Mouse (Mus musculus) cerebellum, adult (tissue): ENCODE measurements around the gene Klhdc7b.

Experiments used
- ATAC-seq: cut with Nextera tagmentation; 2 replicates; pipeline ENCODE4 v1.9.2; 2017; ENCODE audit warnings: mild to moderate bottlenecking, moderate library complexity, mixed read lengths; ENCODE audit not compliant: insufficient number of reproducible peaks, low FRiP score, low TSS enrichment

Klhdc7b gene

DNA sequence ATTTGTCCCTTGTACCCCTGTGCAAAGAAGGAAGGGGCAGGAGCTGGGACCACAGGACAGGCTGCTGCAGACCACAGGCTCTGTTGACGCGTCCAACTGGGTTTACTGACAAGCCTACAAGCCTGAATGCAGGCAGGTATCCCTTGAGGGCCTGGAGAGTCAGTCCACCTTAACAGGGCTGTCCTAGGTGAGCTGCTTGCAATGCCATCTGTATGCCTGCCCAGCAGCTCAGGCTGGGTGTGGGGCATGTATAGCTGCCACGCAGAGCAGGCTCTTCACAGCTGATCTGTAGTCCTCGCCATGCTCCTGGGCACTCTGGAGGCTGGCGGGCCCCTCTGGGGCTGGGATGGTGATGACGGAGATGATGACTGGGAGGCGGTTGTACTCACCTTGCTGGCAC lies at the start of gene Klhdc7b:
TSS of gene Klhdc7b (plus strand) at position 301 of the 400 bp plus-strand sequence.
- ATAC-seq = no peak

- ATAC-seq = no peak
These were observed 48.3 kb upstream of the Klhdc7b start for GRCm38 (mm10) chr15:89336422-89336821.

GRCm38 (mm10) chr15:89339696-89340095 lies 45.0 kb upstream of the Klhdc7b start:
- no peak for ATAC-seq

GRCm38 (mm10) chr15:89340136-89340535 lies 44.6 kb upstream of the Klhdc7b start:
- ATAC-seq = no peak

GRCm38 (mm10) chr15:89341678-89342077 lies 43.0 kb upstream of the Klhdc7b start:
- no peak for ATAC-seq

GRCm38 (mm10) chr15:89343325-89343724 lies 41.4 kb upstream of the Klhdc7b start:
- no peak for ATAC-seq

GRCm38 (mm10) chr15:89350447-89350846 lies 34.3 kb upstream of the Klhdc7b start:
- no peak for ATAC-seq

DNA sequence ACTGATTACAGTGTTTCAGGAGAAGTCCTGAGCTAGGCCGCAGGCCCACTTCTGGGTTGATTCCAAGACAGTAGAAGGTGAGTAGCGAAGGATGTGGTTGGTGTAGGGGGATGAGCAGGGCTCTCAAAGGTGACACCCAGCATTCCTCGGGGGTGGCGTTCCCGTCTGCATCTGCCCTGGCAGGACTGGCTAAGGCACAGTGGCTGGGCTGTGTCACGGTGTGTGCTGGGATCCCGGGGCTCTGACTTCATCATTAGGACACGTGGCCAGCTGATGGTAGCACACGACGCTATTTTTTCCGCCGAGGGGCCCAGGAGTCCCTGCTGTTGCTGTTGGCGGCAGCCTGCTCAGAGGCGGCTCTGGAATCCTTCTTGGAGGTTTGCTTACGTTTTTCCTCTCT lies 33.4 kb upstream of the Klhdc7b start:
- ATAC-seq = no peak

DNA sequence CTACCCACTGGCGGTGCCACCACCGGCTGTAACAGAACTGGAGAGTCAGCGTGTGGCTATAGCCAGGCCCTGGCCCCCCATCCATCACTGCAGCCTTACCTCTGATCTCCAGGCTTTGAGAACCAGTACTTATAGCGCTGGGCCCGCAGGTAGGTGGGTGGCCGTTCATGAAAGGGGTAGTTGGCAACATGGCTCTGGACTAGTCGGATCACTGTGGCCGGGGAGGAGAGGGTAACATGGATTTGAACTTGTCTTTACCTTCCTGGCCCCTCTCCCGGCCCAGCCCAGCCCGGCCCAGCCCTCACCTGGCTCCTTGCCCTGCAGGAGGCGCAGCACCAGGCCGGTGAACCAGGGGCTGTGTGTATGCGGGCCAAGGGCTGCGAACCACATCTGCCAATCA lies 32.7 kb upstream of the Klhdc7b start:
- no peak for ATAC-seq

DNA sequence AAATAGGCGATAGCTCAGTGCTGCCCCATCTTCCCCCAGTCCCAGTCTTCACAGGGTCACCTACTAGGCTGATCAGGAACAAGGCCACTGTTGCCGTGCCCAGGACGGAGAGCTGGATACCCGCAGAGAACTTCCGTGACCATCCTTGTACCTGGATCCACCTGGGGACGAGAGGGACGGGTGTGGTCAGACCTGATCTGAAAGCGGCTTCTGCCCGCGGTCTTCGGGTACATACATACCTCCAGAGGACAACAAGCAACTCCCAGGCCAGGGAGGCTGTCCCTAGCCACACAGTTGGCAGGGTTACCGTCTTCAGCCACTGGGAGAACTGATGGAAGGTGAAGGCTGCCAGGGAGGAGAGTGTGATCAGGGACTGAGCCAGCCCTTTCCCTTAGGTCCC lies 31.9 kb upstream of the Klhdc7b start:
- no peak for ATAC-seq

- no peak for ATAC-seq
These were observed 30.9 kb upstream of the Klhdc7b start for GRCm38 (mm10) chr15:89353837-89354236.

DNA sequence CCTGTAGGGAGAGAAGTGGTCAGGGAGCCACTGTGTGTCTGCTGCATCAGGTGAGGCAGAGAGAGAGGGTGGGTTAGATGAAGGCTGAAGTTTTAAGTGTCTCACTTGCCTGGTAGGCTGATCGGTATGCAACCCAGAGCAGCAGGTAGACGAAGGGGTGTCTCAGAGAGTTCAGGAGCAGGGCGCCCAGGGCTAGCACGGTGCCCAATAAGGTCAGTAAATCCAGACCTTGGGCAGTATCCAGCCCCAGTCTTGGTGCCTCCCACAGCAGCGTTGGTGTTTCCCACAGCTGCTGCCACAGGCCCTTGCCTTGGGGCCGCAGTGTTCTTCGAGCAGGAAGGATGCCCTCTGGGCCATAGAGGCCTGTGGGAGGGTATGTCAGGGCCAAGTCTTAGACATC lies 30.3 kb upstream of the Klhdc7b start:
- ATAC-seq = no peak

DNA sequence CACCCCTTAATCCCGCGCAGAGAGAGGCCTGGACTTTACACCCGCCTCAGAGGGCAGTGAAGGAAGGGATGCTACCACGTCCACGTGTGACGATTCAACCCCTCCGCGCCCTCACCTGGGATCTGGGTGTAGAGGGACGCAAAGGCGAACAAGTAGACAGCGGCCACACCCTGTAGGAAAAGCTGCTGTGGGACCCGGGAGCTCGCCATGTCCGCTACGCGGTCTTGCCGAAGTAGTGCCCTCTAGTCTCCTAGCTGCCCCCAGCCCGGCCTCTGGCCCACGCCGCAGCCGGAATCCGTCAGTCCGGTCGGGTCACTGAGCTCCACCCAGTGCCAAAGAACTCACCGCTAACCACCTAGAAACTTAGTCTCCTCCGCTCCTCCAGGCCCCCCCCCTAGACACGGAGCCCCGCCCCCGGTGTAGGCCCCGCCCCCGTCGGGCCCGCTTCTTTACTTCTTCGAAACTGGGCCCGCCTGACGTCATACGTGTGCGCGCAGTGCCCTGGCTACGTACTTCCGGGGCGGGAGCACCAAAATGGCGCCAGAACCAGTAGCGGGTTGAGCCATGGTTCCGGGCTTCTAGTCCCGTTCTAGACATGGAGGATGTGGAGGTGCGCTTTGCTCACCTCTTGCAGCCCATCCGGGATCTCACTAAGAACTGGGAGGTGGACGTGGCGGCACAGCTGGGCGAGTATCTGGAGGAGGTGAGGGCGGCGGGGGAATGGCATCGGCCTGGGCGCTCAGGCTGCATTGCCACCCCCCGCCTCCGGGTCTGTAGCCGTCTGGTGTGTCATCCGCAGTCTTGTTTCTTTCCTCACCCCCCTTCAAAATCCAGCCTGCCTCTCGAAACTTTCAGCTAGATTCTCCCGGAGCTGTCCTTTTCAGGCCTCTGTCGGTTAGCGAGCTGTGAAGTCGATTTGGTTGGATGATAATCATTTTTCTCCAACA lies 29.2 kb upstream of the Klhdc7b start, which contains the start of the genes Lmf2 and Ncaph2:
TSS of gene Lmf2 (minus strand) at position 419 of the 947 bp plus-strand sequence.
TSS of gene Ncaph2 (plus strand) at position 479 of the 947 bp plus-strand sequence.
- peak; percentile 71; the same call in 1 of the 2 replicates for ATAC-seq

DNA sequence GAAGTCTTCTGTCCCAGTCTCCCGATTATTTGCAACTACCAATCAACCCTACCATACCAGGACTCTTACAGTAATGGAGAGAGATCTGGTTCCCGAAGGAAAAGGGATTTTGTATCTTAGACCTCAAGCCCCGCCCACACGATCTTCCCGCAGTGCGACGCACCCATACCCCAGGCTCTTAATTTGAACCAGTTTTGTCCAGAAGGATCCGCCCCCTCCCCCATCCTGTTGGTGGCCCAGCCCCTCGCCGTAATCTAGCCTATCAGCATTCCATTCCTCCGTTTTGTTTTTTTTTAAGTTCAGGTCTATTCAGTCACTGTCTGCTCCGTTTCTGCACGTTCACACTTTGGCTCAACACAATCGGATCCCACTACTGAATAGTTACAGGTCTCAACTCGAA lies 28.3 kb upstream of the Klhdc7b start:
- no peak for ATAC-seq

DNA sequence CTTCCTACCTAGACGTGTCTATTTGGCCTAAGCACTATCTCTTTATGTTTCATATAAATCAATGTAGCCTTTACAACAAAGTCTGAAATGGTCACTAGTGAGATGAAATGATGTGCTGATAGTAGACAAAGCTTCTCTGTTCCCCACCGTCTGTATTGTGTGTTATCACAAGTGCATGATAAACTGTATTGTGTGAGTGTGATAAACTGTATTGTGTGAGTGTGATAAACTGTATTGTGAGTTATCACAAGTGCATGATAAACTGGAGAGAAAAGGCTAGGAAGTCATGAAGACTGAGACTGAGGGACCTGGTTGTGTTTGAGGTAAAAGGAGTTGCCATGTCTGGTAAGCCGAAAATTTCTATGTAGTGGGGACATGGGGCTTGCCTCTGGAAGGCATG lies 25.9 kb upstream of the Klhdc7b start:
- no peak for ATAC-seq

- ATAC-seq = no peak
These were observed 21.7 kb upstream of the Klhdc7b start for GRCm38 (mm10) chr15:89363051-89363450.

DNA sequence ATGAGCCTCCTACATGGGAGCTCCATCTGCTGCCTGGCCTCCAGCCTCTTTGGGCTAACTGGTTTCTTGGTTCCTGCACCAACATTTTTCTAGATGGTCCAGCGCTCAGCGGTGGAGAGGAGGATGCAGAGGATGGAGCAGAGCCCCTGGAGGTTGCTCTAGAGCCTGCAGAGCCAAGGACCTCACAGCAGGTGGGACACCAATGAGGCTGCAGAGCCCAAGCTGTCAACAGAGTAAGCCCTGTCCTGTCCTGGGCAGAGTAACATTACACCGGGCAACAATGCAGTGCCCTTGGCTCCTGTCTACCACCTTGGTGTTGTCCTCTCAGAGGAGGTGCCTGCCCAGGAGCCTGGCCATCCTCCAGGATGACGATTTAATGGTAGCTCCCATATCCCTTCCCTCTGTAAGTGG lies 19.6 kb upstream of the Klhdc7b start:
- ATAC-seq = peak; percentile 89

DNA sequence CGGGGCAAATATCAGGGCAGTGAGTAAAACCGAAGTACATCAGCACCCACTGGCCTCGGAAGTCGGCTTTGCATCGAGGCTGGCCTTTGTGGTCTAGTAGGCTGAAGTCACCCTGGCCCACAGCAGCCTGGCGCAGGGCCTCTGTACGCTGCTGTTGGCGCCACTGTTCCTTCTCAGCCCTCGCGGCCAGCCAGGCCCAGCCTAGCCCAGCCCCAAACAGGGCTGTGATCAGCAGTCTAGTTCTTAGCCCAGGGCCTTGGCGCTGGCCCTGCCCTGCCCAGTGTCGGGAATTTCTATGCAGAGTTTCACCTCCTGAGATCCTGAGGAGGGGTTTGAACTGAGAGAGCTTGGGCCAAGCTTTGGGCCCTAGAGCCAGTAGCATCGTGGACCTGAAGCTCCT lies 12.6 kb upstream of the Klhdc7b start:
- ATAC-seq = no peak

DNA sequence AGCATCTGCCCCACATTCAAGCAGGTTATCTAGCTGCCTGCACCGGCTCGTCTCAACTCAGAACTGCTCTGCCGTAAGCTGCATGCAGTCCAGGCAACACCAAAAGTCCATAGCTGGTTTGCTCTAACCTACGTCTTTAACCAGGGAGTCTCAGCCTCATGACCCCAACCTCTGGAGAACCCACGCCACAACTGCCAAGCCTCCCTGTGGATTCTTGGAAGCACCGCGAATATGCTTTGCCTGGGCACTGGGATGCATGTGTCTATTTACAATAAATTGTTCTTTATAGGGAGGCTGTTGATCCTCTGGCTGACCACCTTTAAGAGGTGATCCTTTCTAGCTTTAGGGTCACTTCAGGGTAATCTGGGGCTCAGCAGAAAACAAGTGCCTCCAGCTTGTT lies 12.2 kb upstream of the Klhdc7b start:
- no peak for ATAC-seq

DNA sequence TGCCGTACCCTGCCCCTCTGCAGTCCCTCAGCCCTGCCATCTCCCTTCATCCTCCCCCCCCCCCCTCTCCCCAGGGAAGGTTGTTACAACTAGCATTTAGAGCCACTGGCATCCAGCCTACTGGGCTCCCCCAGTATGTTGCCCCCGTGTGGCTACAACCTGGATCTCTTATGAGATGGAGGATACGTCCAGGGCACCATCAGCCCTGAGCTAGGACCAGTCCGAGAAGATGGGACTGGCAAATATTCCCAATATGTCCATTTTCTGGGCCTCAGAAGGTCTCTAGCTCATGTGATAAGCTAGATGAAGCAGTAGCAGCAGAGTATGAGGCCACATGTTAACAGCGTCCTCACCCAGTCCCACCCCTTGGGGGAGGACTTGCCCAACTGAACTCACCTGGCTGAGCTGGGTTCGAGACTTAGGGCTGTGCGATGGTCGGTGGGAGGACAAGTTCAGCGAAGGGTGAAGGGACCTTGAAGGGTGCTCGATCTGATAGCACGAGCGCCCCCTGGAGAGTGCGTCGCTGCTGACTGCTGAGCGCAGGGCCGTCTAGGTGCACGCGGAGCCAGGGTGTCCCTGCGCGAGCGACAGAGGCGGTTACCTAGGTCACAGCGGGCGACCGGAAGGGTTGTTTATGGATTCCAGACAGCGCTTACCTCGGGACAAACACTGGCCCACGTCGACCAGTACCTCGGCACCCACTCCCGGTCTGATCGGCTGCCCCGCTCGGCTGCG lies 11.5 kb upstream of the Klhdc7b start:
- ATAC-seq = peak; percentile 22; the same call in 1 of the 2 replicates

GRCm38 (mm10) chr15:89373762-89374248 lies 10.9 kb upstream of the Klhdc7b start, which contains the start of gene Sco2:
Sco2 (minus strand) TSS chr15:89373846.
- ATAC-seq = peak; percentile 53; the same call in 1 of the 2 replicates
